Mouse (Mus musculus) layer of hippocampus, postnatal 10 days (tissue): Measurements from ENCODE around the gene Mrfap1. TPM values are rescaled to one million over a fixed set of nuclear protein-coding genes. Genes with fewer than 3 reads are reported as not detected.
A peak's percentile ranks its signal among the peaks of the same experiment; 100 is the strongest.

Experiments used
- DNase-seq, 2 experiments: peaks; one replicate each; pipeline ENCODE4 v3.0.0; 2021; ENCODE audit warnings: low spot score in 2 of 2
- total RNA-seq, 2 experiments: library from RNA; stranded (reverse); gene quantifications; 2 replicates each; pipeline ENCODE4 v1.2.3; 2021

Gene Mrfap1
- total RNA-seq, 2 experiments from 2014 or later, result 520 to 537 TPM

DNA sequence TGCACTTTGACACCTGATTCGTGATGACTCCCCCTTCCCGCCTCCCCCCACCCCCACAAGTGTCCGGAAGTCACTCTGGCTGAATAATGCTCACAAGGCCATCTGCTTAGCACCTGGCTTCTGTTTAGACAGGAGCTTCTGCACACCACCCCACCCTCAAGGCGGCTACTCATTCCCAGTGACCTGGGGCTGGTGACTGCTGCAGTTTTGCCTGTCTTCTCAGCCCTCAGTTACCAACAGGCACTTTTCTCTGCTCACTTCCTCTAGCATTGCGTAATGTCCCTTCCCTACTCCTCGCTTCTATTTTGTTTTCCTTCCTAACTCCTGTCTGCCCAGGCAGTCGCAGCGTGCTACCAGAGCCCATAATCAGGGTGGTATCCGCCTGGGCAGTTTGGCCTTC is 4.7 kb downstream of the Mrfap1 start:
- DNase-seq, result no peak

DNA sequence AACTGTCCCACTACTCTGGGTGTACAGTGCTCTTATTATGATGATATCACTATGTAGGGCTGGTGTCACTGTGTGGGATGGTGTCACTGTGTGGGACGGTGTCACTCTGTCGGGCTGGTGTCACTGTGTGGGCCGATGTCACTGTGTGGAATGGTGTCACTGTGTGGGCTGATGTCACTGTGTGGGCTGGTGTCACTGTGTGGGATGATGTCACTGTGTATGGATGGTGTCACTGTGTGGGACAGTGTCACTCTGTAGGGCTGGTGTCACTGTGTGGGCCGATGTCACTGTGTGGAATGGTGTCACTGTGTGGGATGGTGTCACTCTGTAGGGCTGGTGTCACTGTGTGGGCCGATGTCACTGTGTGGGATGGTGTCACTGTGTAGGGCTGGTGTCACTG is 10.5 kb downstream of the Mrfap1 start:
- DNase-seq, result no peak

DNA sequence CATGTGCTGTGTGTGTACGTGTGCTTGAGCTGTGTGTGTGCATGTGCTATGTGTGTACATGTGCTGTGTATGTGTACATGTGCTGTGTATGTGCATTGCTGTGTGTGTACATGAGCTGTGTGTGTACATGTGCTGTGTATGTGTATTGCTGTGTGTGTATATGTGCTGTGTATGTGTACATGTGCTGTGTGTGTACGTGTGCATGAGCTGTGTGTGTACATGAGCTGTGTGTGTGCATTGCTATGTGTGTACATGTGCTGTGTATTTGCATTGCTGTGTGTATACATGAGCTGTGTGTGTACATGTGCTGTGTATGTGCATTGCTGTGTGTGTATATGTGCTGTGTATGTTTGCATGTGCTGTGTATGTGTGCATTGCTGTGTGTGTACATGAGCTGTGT is 17.1 kb downstream of the Mrfap1 start:
- no peak for DNase-seq

DNA sequence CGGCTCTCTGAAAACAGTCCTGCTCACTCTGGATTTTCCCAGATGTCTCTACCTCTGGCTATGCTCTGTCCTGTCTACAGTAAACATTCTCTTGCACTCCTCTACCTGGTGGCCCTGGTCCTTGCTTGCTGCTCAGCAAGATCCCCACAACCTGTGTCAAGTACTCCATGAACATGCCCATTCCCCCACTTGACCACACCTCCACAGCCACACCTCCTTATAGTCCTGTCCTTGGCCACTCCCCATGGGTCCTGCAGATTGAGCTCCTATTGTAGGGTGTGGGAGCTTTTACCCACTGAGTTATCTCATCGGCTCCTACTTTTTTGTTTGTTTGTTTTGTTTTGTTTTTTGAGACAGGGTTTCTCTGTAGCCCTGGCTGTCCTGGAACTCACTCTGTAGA is 17.7 kb downstream of the Mrfap1 start:
- no peak for DNase-seq

DNA sequence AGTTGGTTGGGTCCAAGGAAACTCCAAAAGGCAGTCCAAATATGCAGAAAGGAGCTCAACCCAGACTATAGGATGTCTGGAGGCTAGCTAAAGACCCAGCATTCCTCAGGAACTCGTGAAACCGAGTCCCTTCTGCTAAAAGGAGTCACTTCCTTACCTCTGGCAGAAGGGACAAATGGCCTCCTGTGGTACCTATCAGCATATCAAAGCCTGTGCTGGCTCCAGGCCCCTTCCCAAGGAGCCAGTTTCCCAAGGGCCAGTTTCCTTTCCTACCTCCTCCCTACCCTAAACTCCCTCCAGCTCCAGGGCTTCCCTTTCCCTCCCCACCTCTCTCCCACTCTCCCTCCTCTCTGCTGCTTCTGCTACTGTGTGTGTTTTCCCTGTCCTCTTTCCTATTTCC is 19.4 kb downstream of the Mrfap1 start:
- no peak for DNase-seq

DNA sequence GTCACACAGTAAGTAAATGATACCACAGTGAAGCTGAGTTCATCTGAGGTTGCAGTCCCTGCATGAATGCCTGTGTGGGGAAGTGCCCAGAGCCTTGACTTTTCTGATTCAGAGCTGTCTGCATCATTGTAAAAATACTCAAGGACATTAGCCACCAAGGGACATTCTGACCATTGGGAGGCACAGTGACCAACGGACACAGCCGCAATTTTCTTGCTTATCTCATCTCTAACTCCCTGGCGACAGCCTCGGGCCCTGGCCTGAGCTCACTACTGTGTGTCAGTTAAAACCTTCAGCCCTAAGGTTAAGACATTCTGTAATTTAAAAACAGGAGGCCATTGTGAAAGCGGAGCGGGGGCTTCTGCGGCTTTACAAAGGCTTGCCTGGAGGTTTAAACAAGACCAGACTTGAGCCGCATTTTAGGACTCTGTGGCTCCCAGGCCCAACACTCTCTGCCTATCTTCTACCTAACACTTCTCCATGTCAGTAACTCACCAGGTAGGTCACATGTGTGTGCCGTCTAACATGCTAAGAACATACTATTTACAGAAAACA is 20.5 kb downstream of the Mrfap1 start:
- no peak for DNase-seq

DNA sequence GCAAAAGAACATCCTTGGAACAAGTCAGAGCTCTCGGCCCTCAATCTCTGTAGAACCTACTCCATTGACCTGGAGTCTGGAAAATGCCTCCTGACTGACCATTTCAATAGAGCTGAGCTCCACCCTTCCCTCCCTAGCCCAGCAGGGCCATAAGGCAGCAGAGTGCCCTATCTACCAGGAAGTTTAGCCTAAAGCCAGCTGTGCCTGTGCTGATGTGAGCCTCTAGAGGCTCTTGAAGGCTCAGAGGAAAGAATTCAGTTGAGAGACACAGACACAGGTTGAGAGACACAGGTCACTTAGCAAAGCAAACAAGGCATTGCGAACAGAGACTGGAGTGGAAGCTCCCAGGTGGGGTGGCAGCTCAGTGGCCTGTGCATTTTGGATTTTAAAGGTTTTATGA is 21.3 kb downstream of the Mrfap1 start:
- no peak for DNase-seq

DNA sequence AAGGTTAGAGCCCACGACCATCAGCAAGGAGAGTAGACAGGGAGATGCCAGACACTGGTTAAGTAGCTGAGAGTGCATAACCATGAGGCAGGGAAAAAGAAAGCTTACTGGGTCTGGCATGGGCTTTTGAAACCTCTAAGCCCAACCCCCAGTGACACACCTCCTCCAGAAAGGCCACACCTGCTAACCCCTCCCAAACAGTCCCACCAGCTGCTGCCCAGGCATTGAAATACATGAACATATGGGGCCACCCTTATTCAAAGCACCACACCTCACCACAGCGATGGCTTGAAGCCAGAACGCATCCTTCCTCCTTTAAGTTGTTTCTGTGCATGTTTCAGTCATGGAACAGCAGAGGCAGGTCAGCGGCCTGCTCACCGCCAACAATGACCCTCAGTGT is 24.0 kb downstream of the Mrfap1 start:
- DNase-seq, result no peak

DNA sequence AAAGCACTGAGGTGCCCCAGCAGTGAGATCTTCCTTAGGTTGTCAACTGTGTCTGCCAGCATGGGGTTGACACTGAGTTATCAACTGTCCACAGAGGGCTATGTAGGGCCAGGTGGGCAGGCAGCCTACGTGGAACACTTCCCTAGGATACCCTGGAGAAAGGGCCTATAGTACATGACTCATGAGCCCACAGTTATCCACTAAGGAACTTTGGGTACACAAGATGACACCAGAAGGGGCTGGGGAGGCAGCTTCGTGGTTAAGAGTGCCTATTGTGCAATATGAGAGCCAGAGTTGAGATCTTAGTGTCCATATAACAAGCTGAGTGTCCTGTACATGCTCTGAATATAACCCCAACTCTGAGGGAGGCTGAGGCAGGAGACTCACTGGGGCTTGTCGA is 27.0 kb downstream of the Mrfap1 start:
- DNase-seq, result no peak

DNA sequence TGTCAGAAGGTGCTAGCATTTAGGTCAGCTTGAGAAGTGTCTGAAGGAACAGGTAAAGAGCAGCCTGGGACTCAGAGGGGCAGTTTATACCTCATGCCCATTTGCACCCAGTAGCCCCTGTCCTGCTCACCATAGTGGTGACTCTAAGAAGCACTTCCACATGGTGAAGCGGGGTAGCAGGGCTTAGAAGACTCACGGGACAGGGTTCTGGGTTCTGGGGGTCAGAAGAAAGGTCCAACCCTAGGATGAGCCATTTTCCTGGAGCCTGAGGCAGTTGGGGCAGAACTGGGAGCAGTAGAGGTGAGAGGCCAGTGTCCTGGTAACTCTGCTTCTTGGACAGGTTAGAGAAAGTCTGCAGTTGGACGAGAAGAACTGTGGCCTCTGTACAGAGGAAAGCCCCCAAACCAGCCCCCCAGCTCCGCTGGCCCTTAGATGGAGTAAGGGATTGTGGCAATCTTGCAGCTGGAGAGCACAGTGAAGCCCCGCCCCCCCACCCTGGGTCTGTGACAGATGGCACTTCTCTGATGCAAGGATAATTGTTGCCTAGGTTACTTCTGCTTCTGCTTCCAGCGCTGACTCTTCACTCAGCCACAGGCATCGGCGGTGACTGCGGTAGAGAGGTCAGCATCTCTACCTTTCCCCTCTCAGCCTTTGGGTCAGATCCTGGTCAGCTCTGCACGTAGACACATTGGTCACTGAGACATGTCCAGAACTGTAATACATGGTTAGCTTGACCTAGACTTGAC is 29.4 kb downstream of the Mrfap1 start:
- DNase-seq, result no peak

DNA sequence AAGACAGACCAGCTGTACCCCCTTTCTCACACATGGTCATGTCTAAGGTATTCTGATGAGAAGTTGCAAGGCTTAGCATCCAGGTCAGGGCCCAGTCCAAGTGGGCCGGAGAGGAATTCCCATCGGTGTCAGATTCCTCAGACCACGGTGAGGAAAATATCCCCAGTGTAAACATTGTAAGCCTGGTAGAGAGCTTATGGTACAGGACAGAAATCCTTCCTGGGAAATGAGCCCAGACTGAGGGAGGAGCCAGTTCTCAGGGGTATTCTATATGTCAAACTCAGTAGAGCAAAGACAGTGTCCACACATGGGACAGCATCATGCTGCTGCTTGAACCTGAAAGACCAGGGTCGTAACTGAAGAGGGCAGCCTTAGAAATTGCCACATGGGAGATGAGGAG is 36.7 kb downstream of the Mrfap1 start:
- no peak for DNase-seq

DNA sequence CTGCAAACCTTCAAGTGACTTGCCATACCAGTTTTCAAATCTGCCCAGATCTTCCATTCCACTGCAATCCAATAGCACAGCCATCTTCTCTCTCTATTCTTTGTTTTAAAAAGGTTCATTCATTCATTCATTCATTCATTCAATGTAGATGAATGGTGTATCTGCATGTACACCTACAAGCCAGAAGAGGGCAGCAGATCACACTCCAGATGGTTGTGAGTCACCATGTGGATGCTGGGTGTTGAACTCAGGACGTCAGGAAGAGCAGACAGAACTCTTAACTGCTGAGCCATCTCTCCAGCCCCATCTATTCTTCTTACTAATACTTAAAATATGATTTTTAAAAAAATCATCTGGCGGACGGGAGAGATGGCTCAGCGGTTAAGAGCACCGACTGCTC is 39.5 kb downstream of the Mrfap1 start:
- no peak for DNase-seq

DNA sequence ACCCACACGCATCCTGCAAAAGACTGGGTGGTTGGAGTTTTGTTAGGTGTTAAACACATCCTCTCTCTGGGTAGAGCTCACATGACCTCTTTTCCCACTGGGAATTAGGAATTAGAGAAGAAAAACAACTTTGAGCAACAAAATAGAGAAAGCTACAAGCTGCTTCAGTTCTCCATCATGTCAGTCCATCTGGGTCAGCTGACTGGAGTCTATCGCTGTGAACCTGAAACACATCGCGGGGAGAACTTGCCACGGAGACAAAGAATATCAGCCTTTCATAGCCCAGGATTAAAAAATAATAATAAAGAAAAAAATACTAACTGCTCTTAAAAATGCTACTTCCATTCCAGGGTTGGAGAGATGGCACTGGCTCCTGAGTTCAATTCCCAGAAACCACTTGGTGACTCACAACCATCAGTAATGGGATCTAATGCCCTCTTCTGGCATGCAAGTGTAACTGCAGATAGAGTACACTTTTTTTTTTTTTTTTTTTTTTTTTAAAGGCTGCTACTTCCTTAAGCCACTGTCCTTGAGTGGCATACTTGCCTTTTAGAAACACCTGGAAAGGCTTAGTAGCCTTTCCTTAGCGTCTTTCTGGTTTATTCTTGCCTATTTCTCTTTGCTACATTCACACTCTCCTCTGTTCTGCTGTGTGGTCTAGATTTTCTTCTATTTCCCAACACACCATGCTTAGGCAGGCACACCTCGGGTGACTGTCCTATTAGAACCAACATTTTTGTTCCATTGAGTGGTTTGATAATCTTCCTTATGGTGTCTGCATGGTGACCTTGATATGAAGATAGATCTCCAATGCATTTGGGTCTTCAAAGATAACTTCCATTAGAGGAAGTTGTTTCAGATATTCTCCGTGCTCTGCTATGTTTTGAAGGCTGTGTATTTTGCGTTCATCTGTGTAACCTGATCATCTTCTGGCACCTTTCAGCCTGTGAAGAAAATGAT is 46.2 kb downstream of the Mrfap1 start:
- no peak for DNase-seq

DNA sequence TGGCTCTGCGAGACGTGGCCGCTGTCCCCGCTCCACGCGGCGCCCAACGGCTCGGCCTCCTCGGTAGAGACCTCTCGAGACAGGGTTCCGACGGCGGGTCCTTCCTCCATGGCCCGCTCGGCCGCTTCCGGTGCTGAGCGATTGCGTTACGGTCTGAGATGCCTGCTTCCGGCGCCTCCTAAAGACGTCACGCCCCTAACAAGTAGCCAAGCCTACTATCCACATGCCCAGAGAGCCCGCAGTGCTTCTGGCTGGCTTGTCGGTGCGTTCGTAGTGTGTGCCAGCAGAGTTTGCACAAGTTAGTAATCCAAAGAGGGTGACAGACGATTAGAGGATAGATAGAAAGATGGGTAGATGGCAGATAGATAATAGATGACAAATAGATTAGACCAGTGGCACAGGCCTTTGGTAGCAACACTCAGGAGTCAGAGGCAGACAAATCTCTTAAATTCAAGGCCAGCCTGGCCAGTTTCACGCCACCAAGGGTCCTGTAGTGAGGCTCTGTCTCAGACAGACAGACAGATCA is 48.0 kb downstream of the Mrfap1 start, which contains the start of gene Bloc1s4:
Bloc1s4 (minus strand) TSS at position 115 of the 526 bp plus-strand sequence.
- DNase-seq, result peak; percentile 94 to 95

DNA sequence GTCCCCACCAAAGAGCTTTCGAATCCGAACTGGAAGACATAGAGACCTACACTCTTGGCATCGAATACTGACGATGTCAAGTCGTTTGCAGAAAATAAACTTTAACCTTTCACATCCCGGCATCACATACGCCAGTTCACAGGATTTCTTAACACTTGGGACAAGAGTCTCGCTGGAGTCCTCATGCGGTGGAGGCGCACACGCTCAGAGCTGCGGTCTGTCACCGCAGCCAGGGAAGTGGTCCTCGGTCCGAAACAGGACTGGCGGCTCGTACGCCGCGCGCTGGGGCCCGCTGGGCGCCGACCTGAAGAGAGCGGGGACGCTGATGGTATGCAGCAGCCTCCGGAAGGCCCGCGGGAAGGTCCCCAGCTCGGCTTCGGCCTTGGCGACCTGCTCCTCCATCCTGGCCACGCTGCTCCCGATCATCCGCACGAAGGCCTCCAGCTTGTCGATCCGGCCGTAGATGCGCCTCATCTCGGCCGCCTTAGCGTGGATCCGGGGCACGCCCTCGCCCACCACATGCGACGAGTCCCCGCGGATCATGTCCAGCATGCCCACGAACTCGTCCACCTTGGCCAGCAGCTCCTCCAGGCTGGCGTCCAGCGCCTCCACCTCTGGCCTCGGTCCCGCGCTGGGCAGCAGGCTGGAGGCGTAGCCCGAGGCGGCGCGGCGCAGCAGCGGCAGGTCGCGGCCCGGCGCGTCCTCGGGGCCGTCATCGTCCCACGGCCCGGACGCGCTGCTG is 48.6 kb downstream of the Mrfap1 start:
- no peak for DNase-seq

DNA sequence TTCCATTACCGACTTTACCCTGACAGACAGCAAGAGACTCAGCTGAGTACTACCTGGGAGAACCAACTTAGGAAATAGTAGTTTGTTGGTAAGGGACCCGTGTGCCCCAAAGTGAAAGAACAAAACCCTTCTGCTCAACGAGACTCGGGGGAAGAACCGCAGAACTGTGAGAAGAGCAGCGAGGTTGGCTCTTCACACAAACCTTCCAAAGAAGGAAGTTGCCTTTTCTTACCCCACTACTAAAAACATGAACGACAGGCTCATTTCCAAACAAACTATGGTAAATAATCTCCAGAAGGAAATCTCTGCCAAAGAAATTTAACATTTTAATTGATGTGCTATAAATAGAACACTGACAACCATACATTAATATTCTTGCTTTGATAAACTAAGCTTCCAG is 49.5 kb downstream of the Mrfap1 start:
- no peak for DNase-seq

Other genes with a start within 250 kb of the Mrfap1 start
- 10 to 100 TPM; 90.1 to 92.7 TPM for gene Tbc1d14, start 203.5 kb downstream of the Mrfap1 start, total RNA-seq
- 100 to 1,000 TPM in 1 of 2 experiments, 10 to 100 TPM in 1; 99.8 to 117 TPM for gene D5Ertd579e, start 100.7 kb downstream of the Mrfap1 start, total RNA-seq
- gene Bloc1s4, start 48.1 kb downstream of the Mrfap1 start, total RNA-seq, result 10 to 100 TPM; 18.0 to 19.8 TPM
- gene Man2b2, start 33.9 kb upstream of the Mrfap1 start, total RNA-seq, result 10 to 100 TPM; 17.0 to 18.6 TPM
- gene Ppp2r2c, start 71.7 kb upstream of the Mrfap1 start, total RNA-seq, result 100 to 1,000 TPM; 298 to 304 TPM
- 10 to 100 TPM; 65.9 to 91.7 TPM for gene Wfs1, start 192.4 kb upstream of the Mrfap1 start, total RNA-seq